Mouse (Mus musculus): ENCODE data around the gene 3110082I17Rik. TPM values are rescaled to one million over a fixed set of nuclear protein-coding genes. Genes with fewer than 3 reads are reported as not detected.

3110082I17Rik gene
- polyA plus RNA-seq, 1 experiment from 2014 or later: 30.8 TPM

DNA sequence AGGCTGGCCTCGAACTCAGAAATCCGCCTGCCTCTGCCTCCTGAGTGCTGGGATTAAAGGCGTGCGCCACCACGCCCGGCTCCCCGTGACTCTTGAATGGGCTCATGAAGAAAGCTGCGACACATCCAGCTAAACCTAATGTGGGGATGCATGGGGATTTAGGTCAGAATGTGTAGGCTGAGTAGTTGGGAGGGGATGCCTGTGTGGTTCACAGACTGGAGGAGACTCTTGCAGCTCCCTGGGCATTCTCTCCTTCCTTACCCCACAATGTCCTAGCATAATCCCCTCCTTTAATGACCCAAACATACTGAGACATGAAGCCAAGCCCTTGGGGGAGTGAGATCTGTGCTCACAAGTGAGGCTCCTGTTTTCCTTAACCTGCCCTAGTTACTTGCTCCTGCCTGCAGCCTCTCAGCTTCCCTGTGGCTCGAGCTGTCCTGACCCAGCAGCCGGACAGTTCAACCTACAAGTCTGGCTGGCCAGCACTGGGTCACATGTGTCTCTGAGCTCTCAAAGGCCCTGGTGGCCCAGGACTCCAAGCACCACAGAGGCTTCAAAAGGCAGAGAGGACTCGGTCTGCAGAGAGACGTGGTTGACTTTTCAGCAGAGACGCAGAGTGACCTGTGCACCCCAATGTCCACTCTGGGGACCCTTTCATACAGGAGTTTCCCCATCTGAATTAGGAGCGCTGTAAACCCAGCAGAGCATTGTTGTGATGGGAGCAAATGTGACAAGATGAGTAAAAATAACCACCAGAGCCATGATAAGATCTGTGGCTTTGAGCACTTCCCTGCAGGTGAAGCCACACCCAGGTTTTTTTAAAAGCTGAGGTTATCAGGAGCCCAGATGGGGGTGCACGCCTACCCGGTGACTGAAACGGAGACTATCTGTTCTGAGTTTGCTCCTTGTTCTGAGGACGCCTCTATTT, 78.5 kb downstream of the 3110082I17Rik start:
- H3K4me3 ChIP-seq: no peak overlapping the region; the same call in 1 of the 2 replicates
- peaks cover 60% of the 10 kb centered on the region for H3K4me1 ChIP-seq
- H3K36me3 ChIP-seq: no peaks in the 10 kb centered on the region
- 77% methylated on average over 18 of the region's 18 CpGs for WGBS
- H3K27me3 ChIP-seq: no peaks in the 10 kb centered on the region
- H3K9me3 ChIP-seq: no peaks in the 10 kb centered on the region
- H3K4me2 ChIP-seq: no peak overlapping the region
- no peak overlapping the region for H3K9ac ChIP-seq
- H3K27ac ChIP-seq: peak overlapping the region; percentile 27; the same call in 1 of the 2 replicates
- no peak for ATAC-seq (ENCODE audit: insufficient number of reproducible peaks, low FRiP score, low TSS enrichment, low read depth)

DNA sequence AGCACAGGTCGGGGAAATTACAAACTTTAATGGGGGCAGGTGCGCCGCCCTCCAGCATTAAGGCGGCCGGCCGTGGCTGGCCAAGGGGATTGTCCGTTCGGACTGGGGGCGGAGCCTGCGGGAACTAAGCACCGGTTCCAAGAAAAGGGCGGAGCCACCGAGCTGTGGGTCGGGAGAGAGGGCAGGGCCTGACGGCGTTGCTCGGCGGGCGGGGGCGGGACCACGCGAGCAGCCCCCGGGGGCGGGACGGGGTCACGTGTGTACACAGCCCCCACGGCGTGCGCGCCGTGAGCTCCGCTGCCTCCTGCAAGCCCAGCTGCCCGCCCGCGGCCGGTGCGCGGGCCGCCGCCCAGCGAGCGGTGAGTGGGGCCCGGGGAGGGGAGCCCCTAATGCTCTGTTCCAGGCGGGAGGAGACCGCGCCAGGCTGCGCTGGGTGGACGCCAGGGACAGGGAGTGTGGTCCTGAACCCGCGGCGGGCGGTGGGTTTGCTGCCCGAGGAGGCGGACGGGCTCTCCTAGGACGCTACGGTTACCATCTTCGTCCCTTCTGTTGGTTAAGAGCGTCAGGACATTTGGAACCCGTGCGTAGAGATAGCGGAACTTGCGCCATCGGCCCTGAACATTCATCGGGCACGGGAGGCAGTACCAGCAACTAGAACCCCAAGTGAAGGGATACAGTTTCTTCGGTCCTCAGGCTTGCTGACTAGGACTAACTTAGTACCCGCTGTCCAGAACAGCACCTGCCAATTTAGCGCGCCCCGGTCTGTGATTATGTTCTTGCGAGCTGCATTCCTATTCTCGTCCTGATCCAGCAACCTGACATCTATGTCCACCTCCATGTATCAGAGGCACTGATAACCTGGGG, 79.7 kb downstream of the 3110082I17Rik start:
- H3K4me1 ChIP-seq: peaks cover 61% of the 10 kb centered on the region
- no peaks in the 10 kb centered on the region for H3K27me3 ChIP-seq
- peak overlapping the region; percentile 75 for H3K27ac ChIP-seq
- ATAC-seq (ENCODE audit: insufficient number of reproducible peaks, low FRiP score, low TSS enrichment, low read depth): peak; percentile 86
- WGBS: 1% methylated on average over 62 of the region's 73 CpGs
- no peaks in the 10 kb centered on the region for H3K36me3 ChIP-seq
- peak overlapping the region; percentile 46 for H3K9ac ChIP-seq
- H3K4me2 ChIP-seq: peak overlapping the region; percentile 88
- H3K4me3 ChIP-seq: peak overlapping the region; percentile 60
- no peaks in the 10 kb centered on the region for H3K9me3 ChIP-seq

DNA sequence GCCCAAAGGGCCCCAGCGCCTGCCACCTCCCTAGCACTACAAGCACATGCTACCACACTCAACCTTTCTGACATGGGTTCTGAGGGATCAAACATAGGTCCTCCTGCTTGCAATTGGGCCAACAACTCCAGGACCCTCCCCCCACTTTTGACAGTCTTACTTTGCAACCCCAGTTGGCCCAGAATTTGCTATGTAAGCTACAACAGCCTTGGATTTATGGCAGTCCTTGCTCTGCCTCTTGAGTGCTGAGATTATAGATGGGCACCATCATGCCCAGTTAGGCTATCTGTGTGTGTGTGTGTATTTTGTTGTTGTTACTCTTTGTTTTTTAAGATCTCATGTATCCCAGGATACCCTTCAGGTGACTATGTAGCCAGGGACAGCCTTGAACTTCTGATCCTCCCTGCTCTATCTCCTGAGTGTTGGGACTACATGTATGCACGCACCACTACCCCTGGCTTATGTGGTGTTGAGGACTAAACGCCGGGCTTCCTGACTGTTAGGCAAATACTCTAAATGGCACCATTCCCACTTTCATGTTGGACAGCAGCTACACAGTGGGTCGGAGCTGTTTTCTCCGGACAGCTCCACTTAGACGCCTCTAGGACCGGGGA, 80.4 kb downstream of the 3110082I17Rik start:
- Histone ChIP-seq H3K4me1 (peaks cover 61% of the 10 kb centered on the region), H3K9me3 (no peaks in the 10 kb centered on the region), H3K27me3 (no peaks in the 10 kb centered on the region), H3K36me3 (no peaks in the 10 kb centered on the region), H3K4me2 (peak overlapping the region; percentile 88), H3K4me3 (peak overlapping the region; percentile 60), H3K27ac (peak overlapping the region; percentile 75), H3K9ac (0 out of 2 replicates have a peak overlapping the region, but pooled peaks have one; percentile 46)
- no peak; the same call in none of the 2 replicates for ATAC-seq (ENCODE audit: insufficient number of reproducible peaks, low FRiP score, low TSS enrichment, low read depth)
- WGBS: 20% methylated on average over 8 of the region's 8 CpGs

DNA sequence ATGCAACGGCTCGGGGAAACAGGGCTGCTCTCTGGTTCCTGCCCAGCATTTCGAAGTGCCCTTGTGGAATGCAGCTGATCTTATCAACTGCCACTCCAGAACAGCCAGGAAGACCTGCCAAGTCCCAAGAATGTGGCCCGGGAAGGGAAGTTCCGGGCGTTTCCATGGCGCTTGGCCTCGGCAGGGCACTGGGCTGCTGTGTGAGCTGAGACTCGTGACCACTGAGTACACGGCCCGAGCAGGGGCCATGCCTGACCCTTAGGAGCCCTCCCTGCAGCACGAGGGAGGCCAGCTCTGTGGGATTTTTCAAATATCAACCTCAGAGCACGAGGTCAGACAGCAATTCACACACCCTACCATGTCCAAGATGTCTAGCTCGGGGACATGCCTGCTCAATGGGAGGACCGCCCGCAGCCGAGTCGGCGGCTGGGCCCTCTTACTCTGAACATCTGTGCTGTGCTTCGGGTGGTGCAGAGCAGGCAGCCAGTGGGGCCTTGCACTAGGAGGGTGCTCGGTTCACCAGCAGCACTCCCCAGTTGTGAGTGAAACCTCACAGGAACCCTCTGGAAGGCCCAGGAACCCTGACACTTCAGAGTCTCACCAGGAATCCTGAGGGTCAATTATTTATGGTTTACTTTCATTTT, 81.2 kb downstream of the 3110082I17Rik start:
- ATAC-seq (ENCODE audit: insufficient number of reproducible peaks, low FRiP score, low TSS enrichment, low read depth): no peak
- H3K4me3 ChIP-seq: no peak overlapping the region
- peaks cover 57% of the 10 kb centered on the region for H3K4me1 ChIP-seq
- no peaks in the 10 kb centered on the region for H3K36me3 ChIP-seq
- H3K27ac ChIP-seq: peak overlapping the region; percentile 66
- no peak overlapping the region for H3K4me2 ChIP-seq
- H3K9ac ChIP-seq: no peak overlapping the region
- no peaks in the 10 kb centered on the region for H3K27me3 ChIP-seq
- H3K9me3 ChIP-seq: no peaks in the 10 kb centered on the region
- WGBS: 38% methylated on average over 21 of the region's 21 CpGs

DNA sequence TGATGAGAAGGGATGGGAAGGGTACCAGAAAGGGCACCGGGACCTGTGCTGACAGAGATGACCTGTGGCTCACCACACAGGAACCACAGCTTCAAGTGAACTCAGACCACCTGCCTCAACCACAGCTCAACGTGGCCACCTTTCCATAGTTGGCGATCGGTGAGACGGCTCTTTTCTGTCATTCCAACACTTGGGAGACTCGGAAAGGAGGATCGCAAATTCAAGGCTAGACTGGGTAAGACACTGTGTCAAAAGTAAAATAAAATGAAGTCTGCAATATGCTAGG, 82.1 kb downstream of the 3110082I17Rik start:
- no peaks in the 10 kb centered on the region for H3K9me3 ChIP-seq
- no peak overlapping the region for H3K9ac ChIP-seq
- peak overlapping the region; percentile 75 for H3K27ac ChIP-seq
- no peaks in the 10 kb centered on the region for H3K36me3 ChIP-seq
- H3K4me2 ChIP-seq: no peak overlapping the region
- 80% methylated on average over 7 of the region's 7 CpGs for WGBS
- no peak overlapping the region for H3K4me3 ChIP-seq
- H3K4me1 ChIP-seq: peaks cover 57% of the 10 kb centered on the region
- ATAC-seq (ENCODE audit: insufficient number of reproducible peaks, low FRiP score, low TSS enrichment, low read depth): no peak
- H3K27me3 ChIP-seq: no peaks in the 10 kb centered on the region

DNA sequence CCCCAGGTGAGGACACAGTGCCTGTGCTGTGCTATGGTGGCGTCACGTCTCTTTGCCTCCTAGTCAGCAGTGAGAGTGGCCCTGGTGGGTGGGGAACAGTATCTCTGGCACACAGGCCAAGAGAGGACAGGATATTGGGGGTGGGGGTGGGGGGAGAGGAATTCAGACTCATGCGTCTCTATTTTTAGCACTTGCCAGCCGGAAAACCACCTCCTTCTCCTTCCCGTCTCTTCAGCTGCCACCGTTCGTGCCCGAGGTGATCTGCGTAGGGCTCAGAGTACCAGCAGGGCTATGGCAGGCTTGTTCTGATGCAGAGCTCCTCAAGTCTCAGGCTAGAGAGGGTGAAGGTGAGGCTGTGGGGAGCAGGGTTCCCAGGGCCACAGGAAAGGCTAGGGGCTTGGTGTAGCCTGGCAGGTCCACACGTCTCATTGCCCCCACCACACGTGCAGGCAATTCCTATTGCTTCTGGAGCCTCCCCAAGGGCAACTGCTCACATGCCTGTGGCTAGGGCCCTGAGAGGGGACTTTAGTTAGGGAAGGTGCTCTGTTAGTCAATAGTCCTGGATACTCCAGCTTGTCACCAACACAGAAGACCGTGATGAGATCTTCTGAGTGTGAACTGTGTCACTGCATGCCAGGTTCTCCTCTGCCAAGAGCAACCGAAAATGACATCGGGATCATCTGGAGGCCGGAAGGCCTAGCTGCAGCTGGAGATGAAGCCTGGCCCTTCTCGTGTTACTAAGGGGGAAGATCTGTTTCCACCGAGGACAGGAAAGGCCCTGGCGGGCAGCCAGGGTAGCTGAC, 82.7 kb downstream of the 3110082I17Rik start, which contains the start of gene Gpr146:
TSS of gene Gpr146 (plus strand) at position 230 of the 803 bp plus-strand sequence.
- WGBS: 50% methylated on average over 18 of the region's 18 CpGs
- Histone ChIP-seq H3K4me3 (no peak within 1 kb of the TSS), H3K9me3 (no peaks in the 10 kb centered on the region)

DNA sequence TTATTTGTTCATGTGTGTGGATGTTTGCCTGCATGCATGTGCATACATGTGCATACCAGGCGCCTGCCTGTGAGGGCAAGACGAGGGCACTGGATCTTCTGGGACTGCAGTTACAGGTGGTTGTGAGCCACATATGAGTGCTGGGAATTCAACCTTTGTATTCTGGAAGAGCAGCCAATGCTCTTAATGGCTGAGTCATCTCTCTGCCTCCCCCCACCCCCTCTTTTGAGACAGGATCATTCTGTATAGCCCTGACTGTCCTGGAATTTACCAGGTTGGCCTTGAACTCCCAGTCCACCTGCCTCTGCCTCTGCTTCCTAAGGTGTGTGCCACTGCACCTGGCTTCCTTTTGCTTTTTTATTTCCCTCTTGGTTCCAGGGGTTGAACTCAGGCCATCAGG, 85.5 kb downstream of the 3110082I17Rik start:
- WGBS: 73% methylated on average over 2 of the region's 2 CpGs
- Histone ChIP-seq H3K36me3 (no peaks in the 10 kb centered on the region), H3K4me2 (no peak overlapping the region), H3K4me1 (peaks cover 50% of the 10 kb centered on the region), H3K9me3 (no peaks in the 10 kb centered on the region), H3K27me3 (no peaks in the 10 kb centered on the region), H3K4me3 (no peak overlapping the region), H3K27ac (no peak overlapping the region), H3K9ac (no peak overlapping the region)
- ATAC-seq (ENCODE audit: insufficient number of reproducible peaks, low FRiP score, low TSS enrichment, low read depth): no peak

More for the DNA sequence above, 82.7 kb downstream of the 3110082I17Rik start, which contains the start of gene Gpr146:
- ATAC-seq (ENCODE audit: insufficient number of reproducible peaks, low FRiP score, low TSS enrichment, low read depth): no peak
- H3K9ac ChIP-seq: no peak within 1 kb of the TSS
- H3K27ac ChIP-seq: peak within 1 kb of the TSS; percentile 75
- no peaks in the 10 kb centered on the region for H3K36me3 ChIP-seq
- no peaks in the 10 kb centered on the region for H3K27me3 ChIP-seq
- peaks cover 58% of the 10 kb centered on the region for H3K4me1 ChIP-seq
- H3K4me2 ChIP-seq: 0 out of 2 replicates have a peak within 1 kb of the TSS, but pooled peaks have one; percentile 17

DNA sequence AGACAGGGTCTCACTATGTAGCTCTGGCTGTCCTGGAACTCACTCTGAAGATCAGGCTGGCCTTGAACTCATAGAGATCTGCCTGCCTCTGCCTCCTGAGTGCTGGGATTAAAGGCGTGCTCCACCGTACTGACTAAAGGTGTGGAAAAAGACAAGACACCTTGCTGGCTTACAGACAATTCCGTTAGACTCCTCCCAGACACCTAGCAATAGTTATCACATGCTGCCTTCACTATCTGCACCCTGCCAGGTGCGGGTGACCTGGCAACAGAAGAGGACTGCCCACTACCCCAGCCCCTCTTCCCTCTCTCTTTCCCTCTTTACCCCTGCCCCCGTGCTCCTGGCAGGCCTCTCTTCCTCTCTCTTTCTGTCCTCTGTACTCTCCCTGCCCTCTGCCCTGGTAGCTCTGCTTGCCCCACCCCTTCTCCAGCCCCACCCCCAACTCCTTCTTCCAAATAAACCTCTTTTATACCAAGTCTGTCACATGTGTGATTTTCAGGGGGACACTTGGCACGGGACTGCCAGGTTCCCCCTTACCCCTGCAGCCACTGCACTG, 86.4 kb downstream of the 3110082I17Rik start:
- no peak overlapping the region for H3K27ac ChIP-seq
- H3K4me2 ChIP-seq: no peak overlapping the region
- WGBS: 78% methylated on average over 6 of the region's 6 CpGs
- no peak overlapping the region for H3K4me3 ChIP-seq
- ATAC-seq (ENCODE audit: insufficient number of reproducible peaks, low FRiP score, low TSS enrichment, low read depth): no peak
- no peak overlapping the region for H3K9ac ChIP-seq
- H3K4me1 ChIP-seq: peaks cover 41% of the 10 kb centered on the region
- H3K27me3 ChIP-seq: no peaks in the 10 kb centered on the region
- H3K9me3 ChIP-seq: no peaks in the 10 kb centered on the region
- H3K36me3 ChIP-seq: no peaks in the 10 kb centered on the region

DNA sequence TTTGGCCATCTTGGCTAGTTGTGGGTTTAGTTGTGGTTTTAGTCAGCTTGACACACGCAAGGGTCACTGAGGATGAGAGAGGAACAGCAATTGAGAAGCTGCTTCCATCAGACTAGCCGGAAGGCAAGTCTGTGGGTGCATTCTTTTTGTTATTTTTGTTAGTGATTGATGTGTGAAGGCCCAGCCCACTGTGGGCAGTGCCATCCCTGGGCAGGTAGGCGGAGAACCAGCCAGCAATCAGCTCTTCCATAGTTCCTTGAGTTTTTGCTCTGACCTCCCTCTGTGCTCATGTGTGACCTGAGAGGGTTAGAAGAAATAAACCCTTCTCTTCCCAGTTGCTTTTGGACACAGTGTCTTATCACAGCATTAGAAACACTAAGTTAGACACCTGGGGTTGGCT, 87.2 kb downstream of the 3110082I17Rik start:
- Histone ChIP-seq H3K4me2 (no peak overlapping the region), H3K4me3 (no peak overlapping the region), H3K9ac (no peak overlapping the region), H3K4me1 (peaks cover 33% of the 10 kb centered on the region), H3K27me3 (no peaks in the 10 kb centered on the region), H3K36me3 (no peaks in the 10 kb centered on the region), H3K27ac (no peak overlapping the region), H3K9me3 (no peaks in the 10 kb centered on the region)
- WGBS: 78% methylated on average over 3 of the region's 3 CpGs
- no peak for ATAC-seq (ENCODE audit: insufficient number of reproducible peaks, low FRiP score, low TSS enrichment, low read depth)

DNA sequence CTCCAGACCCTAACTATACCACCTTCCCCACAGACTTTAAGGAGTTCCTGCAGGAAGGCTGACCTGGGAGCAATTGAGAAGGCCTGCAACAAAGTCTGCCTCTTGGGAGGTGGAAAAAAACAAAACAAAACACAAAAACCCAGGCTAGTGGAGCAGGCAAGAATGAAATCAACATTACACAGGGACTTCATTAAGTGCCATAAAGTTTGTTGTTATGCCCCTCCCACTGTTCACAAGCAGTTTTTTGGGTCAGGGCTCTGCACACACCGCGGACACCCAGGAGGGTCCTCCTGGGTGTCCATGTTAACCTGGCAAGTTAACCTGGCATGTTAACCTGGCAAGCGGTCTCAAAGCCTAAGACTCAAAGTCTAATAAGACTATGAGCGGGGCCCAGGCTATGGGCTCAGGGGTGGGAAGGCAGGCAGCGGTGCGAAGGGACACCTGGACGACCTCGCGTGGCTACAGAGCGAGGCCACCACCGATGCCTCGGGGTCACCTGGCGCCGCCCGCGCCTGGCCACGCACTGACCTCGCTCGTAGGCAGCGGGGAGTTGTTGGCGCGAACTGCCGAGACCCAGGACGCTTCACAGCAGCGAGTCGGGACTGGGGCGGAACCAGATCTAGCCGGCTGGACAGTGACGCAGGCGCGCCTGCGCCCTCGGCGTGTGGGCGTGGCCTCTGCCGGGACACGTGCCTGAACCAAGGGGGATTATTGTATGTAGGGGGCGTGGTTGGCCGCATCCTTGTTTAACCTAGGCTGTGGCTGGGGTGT, 88.5 kb downstream of the 3110082I17Rik start:
- no peaks in the 10 kb centered on the region for H3K27me3 ChIP-seq
- H3K9ac ChIP-seq: peak overlapping the region; percentile 82
- WGBS: under 1% methylated on average over 39 of the region's 39 CpGs
- peak overlapping the region; percentile 76 for H3K4me2 ChIP-seq
- ATAC-seq (ENCODE audit: insufficient number of reproducible peaks, low FRiP score, low TSS enrichment, low read depth): peak; percentile 79
- H3K9me3 ChIP-seq: no peaks in the 10 kb centered on the region
- H3K36me3 ChIP-seq: no peaks in the 10 kb centered on the region
- peak overlapping the region; percentile 92 for H3K27ac ChIP-seq
- peaks cover 20% of the 10 kb centered on the region for H3K4me1 ChIP-seq
- peak overlapping the region; percentile 61 for H3K4me3 ChIP-seq

Data from limb, embryonic 15.5 days (tissue).